Mouse (Mus musculus) 3134 (cell line): ENCODE results near the gene Ano6.

Source experiments
- DNase-seq: peaks from one replicate; pipeline ENCODE4 v3.0.0-alpha.2; 2011; ENCODE audit warnings: low spot score; ENCODE audit not compliant: insufficient read length; ENCODE audit errors: extremely low read depth

Gene Ano6

DNA sequence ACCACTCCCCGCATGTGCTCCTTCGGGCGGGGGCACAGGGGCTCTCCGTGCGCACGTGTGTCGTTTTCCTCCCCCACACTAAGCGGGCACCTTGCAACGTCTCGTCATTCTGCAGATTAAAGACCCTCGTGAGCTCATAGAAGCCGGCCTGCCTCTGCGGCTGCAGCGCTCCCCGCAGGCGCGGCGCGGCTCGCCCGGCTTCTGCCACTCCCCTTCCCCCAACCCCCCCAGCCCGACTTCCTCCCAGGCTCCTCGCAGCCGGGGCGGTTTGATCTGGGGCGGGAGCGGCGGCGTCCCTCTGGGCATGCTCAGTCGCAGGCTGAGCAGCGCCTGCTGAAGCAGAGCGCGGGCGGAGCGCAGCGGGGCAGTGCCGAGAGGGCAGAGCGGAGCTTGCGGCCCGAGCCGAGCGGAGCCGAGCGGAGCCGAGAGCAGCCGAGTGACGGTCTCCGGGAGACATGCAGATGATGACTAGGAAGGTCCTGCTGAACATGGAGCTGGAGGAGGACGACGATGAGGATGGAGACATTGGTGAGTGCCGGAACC lies at the start of gene Ano6:
Ano6 (plus strand) TSS at position 315 of the 543 bp plus-strand sequence.
- DNase-seq = peak; percentile 98

DNA sequence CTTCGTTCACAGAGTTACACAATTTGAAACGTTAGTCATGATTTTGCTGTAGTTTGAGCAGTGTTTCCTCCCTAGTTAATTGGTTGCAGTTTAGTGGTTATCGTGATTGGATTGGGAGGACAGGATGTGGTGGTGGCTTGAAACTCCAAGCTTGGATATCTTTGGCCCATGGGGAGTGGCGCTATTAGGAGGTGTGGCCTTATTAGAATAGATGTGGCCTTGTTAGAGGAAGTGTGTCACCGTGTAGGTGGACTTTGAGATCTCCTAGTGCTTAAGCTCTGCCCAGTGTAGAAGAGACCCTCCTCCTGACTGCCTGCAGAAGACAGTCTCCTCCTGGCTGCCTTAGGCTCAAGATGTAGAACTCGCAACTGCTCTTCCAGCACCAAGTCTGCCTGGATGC lies 47.7 kb upstream of the Ano6 start:
- no peak for DNase-seq

DNA sequence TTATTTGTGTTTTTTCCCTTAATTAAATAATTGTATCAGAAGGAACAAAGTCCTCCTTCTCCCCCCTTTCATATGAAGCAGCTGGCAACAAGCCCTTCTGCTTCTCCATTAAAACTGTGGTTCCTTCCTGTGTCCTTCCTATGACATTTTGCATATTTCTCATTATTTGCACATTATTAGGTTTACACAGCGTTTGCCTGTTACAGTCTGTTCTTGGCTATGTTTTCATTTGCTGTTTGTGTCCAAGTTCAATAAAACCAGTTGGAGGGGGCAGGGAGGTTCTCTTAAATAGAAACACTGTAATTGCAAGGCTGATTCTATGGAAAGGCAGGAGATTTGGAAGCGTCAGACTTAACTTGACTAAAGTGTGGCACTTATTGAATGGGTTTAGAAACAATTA lies 46.8 kb upstream of the Ano6 start:
- no peak for DNase-seq

DNA sequence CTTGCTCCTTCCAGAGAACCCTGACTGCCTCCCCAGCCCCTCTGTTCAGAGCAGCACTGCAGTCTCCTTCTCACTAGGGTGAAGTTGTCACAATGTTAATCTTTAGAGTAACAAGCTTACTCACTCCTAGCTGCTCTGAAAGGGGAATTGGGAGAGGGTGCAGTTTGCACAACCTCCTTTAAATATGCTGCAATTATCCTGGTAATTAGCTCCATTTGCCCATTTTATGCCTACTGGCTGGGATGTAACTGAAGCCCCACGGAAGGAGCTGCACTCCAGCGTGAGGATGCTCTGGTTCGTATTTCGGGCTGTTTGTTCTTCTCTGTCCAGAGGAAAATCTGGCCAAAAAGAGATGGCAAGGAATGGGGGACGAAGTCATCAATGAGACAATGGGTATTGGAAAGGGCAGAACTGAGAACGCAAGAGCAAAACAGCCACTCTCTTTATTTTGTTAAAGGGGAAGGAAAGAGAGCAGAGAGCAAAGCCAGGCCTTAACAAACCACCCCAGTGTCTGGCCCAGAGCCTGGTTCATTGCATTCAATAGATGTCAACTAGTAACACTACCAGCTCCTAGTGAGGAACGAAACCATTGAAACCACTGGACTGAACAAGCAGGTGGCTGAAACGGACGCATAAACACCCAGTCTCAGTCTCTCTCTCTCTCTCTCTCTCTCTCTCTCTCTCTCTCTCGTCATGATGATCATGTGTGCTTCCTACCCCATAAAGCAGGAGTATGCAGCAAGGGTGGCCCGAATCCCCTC lies 45.1 kb upstream of the Ano6 start:
- DNase-seq = no peak

DNA sequence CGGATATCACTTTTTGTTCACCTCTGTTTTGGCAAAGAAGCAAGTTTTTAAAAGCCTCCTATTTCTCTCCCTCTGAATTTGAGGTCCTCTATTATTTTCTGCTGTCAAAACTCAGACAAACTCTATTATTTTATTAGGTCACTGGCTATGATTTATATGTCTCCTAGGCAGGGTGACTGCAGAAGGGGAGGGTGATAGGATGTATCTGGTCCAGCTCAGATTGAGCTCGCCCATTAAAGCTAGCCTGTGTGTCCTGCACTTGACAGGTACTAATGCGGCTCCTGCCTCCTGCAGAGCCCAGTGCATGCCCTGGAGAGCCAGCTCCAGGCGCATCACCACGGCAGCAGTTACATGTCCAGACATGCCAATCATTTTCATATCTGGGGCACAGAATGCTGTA lies 44.1 kb upstream of the Ano6 start:
- DNase-seq = no peak

DNA sequence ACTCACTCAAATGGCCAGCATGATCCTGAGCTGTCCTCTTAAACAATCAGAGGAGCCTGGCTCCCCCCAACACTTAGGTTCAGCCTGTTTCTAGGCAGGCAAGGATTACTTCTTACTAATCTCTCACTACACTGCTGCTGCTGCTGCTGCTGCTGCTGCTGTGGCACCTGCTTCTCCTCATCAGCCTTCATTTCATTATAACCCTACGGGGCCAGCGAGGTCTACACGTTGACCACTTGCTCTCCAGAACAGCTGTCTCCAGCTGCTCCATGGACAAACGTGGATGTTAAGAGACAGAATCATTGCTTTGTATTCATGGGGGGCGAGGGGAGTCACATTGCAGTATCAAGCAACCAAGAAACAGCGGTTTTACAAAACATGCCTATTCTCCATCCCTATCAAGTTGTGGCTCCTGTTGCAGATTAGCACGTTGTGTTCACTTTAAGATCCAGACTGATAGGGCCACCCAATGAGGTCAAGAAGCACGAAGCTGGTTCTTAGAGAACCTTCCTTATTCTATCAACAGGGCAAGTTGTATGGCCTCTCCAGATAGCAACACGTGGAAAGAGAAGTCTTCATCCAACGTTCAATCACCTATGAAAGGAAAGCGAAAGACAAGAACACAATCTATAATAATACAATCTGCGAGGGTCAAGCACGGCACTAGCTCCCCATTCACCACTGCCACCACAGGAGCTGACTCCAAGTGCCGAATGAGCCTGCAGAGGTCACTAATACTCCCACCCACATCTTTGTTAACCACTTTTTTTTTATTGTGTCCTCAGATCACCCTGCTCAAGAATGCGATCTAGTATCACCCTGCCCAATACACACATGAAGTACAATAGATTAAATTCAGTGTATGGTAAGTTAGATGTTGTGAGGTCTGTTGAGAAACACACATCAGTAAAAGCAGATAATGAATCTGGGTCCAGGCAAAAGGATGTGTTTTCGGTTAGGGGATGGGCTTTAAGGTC lies 43.4 kb upstream of the Ano6 start:
- no peak for DNase-seq

DNA sequence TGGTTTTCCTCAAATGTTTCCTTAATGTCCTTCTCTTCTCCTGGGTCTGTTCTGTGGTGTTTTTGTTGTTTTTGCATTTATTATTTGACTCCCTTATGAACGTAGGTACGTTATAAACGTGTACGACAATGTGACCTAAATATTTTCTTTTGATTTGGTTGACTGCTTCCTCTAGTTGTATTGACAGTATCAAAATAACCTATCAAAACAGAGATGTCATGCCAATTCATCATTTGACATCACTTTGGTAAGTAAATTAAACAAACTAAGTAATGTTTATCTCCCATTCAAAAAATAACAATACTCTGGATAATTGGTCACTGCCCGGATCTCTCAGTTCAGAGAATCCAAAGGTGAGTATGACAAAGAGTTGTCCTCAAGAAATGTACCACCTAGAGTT lies 41.4 kb upstream of the Ano6 start:
- DNase-seq = no peak

DNA sequence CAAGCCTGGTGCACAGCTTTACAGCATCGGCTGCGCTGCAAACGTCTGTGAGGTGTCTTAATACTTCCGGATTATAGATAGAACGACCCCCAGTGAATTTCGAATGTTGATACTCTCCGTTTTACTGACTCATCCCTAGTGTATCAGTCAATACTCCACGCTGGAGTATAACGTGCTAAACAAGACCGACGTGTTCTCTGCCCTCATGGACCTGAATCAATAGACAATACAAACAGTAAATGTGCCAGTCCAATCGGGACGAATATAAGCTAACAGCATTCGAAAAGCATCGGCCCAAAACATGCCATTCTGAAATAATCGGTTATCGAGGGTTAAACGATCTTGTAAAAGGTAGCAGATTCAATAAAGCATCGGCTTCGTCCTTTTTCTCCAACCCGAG lies 40.6 kb upstream of the Ano6 start:
- DNase-seq = no peak

DNA sequence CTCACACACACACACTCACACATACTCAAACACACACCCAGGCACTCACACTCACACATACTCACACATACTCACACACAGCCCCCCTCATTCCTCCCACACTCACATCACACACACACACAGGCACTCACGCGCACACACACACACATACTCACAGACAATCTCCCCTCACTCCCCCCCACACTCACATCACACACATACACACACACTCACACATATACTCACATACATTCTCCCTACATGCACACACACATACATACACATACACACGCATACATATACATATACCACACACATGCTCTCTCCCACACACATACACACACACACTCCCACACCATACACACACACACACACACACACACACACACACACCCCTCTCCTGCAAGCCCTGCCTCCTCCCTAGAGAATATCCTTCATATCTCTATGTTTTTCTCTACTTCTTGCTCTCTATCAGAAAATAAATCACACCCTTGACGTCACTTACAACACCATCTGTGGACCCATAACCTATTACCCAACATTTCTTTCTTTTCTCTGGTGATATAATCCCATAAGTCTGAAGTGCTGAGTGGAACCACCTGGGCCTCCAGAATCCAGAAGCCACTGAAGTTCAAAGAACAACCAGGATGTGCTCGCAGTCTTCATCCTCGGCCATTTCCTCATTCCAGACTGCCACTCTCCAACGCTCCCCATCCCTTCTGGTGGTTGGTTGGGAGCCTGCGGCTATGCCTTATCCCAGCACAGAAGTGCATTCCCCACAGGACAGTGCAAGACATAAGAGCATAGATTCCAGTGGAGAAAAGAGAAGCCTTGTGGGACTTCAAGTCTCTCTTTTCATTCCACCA lies 38.6 kb upstream of the Ano6 start:
- DNase-seq = no peak

DNA sequence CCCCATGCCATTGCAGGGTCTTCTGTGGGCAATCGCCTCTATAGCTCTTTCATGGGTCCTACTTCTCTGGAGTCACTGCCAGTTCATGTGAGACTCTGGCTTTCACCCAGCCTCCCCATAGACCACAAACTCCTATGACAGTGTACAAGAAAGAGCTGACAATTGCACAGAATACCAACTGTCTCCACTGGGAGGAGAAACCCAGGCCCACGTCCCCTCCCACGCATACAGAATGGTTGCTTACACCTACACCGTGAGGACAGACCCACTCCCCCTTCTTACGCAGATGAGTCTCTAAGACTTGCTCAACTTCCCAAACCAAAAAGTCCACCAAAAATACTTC lies 38.0 kb upstream of the Ano6 start:
- no peak for DNase-seq

DNA sequence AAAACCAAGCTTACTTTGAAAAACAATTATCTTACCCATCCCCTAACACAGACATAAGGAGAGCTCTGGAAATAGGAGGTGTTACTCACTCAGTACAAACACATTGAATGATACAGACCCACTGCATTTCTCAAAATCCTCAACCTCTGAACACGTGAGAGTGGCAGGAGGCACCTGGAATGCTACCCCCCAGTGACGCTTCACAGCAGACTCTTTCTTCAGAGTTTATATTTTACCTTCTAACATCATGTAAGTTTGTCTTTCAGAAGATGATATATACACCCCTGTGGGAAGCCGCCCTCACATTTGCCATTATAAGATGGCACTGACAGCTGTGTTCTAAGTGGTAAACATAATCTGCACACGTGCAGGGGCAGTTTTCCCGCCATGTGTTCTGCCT lies 37.6 kb upstream of the Ano6 start:
- DNase-seq = no peak

DNA sequence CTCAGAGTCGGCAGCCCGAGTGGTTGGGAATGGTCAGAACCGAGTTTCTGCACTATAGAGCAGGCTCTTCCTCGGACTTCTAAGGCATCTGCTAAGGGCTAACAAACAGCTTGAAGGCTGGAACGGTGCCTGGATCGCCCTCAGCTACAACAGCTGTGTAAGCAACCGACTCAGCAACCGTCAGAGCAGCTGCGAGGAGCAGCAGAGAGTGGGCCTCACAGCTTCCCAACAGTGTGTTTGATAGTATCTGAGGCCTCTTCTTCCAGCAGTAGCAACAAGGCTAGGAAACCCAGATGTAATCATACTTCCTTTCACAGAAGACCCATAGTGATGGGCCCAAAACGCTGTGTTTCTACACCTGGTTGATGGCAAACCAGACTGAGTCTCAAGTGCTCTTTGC lies 33.5 kb upstream of the Ano6 start:
- peak; percentile 28 for DNase-seq

DNA sequence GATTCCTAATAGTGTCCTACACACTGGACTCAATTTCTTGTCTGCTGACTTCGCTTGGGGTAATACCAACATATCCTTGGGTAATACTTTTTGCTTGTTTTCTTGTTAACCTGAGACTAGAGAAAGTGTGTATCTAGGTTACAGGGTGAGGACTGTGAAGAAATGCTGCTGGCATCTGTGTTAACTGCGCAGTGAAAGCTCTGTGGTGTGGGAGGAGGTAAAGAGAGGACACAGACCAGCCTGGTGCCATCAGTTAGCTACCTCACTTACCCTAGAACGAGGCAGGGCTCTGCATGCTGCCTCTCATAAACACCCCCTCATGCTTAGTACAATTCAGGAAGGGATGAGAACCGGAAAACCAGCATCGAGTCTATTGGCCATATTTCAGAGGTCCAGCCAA lies 32.6 kb upstream of the Ano6 start:
- no peak for DNase-seq

DNA sequence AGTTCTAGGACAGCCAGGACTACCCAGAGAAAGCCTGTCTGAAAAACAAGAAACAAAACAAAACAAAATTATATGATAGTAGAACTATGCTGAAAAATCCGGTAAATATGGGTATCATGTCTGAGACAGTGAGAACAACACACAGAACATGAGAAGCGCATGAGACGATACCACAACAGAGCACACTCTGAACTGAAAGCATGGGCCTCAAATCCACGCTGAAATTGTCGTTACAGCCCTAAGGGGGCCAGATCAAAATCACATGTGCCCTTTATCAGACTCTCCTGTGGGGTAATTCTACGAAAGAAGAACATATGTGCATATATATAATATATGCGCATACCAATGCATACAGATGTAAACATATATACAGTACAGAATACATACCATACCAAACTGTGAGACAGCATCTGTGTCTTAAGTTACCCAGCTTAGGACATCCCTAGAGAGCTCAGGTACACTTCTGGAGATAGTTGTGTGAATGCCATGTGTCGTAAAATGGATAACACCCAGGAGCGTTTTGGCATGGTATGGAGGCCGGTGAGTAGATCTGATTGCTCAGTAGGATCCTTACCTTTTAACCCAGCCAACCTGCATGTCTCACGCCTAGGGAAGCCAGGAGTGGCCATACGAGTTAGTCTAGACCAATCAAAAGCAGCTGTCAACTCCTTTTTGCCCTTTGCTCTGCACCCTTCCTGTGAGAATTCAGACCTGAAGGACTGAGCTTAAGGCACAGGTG lies 31.8 kb upstream of the Ano6 start:
- no peak for DNase-seq

DNA sequence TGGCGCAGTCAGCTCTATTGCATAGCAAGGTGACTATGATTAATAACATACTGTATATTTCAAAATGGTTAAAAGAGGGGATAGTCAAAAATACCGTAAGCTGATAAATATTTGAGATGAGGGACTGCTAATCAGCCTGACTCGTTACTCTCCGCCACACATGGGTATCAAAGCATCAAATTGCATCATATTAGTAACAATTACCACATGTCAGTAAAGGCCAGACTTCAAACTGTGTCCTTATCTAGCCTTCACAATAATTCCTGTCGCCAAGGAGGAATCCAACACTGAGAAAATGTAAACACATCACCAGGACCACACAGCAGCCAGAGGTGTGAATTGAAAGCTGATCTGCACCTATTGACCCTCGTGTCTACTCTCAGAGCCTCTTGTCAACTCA lies 30.8 kb upstream of the Ano6 start:
- no peak for DNase-seq

DNA sequence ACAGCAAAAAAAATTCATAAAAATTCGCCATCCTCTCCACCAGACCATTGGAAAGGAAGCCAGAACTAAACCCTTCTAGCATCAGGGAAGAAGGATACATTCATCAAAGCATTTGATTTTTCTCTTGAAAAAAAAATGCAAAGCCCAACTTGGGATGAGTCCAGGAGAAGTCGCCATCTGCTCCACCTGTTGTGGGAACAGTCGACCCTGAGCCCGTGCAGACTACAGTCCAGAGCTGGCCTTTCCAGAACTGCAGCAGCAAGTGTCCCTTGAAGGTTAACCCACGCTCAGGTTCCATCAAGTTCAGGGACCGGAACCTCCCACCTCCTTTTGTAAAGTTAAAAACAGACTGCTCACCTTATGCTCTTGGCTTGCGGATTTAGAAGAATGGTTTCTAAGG lies 29.2 kb upstream of the Ano6 start:
- no peak for DNase-seq

DNA sequence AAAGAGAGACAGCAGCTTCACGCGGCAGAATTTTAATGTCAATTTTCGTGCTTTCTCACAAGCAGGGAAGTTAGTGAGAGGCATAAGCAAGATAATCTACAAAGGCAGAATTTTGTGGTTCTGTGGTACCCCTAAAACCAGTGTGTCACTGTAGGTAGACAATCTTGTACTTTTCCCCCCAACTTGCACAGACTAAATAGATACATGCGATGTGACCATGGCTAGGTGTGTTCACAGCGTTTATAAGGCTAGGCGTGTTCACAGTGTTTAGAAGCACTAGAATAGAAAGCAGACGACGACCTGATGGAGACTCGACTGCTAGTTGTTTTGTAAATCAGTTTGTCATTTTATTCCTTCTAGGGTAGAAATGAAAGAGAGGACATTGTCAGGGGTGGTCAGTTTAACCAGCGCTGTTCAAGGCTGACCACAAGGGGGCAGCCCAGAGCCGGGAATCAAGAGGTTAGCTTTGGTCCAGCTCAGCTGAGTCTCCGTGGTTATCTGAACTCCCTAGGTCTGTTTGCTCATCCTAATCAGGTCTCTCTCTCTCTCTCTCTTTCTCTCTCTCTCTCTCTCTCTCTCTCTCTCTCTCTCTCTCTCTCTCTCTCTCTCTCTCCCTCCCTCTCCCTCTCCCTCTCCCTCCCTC lies 27.9 kb upstream of the Ano6 start:
- DNase-seq = peak; percentile 37

DNA sequence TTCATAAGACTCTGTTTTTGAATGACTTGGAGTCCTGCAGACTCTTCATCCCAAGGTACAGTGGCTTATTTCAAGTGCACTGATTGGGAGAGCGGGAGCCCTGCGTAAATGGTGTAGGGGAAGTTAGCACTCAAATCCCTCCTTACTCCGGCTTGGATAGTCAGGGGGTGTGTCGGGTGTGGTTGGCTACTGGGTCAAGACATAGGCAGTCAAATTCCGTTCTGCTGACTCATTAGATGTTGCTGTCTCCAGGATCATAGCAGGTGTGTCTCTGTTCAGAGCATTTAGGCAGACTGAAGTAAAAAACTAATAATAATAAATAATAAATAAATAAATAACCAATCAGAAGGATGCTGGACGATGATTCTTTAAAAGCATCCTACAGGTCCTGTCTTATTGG lies 27.2 kb upstream of the Ano6 start:
- DNase-seq = peak; percentile 34

DNA sequence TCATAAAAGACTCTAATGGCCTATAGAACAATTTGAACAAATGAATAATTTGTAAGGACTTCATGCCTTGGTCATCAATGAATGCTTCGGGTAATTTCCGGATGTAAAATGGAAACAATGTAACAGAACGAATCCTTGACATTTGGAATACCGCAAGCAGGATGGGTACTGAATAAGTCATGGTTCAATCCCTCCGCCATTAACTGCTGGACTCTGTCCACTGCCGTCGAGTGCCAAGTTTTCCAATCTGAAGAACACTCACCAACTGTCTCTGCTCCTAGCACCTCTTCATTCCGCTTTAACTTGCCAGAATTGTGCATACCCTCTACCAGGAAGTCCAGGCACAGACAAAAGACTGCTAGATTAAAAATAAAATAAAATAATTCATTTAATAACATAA lies 25.4 kb upstream of the Ano6 start:
- DNase-seq = no peak

DNA sequence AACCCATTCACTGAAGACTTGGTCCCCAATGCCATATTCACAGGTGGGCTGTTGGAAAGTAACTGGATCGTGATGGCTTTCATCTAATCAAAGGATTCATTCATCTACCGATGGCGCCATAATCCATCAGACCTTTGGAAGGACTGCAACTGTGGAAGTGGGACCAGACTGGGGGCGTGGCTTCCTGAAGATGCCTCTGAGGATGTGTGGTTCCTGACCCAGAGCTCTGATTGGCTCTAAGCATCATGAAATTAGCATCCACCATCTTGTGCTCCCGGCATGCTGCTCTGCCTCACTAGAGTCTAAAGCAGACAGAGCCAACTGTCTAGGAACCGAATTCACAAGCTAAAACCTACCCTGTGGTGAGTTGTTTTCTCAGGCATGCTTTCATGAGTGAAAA lies 24.7 kb upstream of the Ano6 start:
- no peak for DNase-seq
